Mouse (Mus musculus): ENCODE results near the gene Usp34.
"Not testable (repeated sequence)": the region's sequence is repeated elsewhere in the genome, so short reads cannot be mapped to it uniquely, and the experiment has no call there.

Gene Usp34

DNA sequence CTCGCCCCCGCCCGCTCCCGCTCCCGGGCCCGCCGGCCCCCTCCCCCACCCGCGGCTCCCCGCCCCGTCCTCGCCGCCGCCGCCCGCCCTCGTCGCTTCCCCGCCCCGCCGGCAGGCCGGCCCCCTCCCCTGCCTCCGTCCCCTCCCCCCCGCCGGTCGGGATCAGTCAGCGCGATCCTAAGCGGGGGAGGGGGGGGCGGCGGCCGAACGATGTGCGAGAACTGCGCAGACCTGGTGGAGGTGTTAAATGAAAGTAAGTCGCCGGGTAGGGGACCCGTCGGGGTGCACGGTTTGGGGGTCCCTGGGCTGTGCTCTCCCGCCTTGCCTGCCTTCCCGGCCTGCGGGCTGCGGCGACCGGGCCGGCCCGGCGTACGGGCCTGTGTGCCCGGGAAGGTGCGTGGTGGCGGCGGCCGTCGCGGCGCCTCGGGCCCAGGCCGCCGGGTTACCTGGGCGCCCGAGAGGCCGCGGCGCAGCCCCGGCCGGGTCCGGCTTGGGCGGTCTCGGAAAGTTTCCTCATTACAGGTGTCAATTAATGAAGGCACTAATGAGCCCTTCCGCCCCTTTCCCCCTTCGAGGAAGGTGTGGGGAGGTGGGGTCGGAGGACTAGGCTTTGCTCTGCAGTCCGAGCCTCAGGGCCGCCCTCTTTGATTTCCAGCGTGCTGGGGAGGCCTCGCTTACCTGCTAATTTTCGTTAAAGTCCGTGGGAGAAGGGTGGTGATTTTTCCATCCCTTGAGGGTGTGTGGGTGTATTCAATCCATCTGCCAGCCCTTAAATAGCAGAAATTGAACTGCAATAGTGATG, at the start of gene Usp34:
TSS of gene Usp34 (plus strand) at position 132 of the 802 bp plus-strand sequence.
- peak; percentile 60 to 62 for DNase-seq (ENCODE audit: low spot score in 2 of 2)

DNA sequence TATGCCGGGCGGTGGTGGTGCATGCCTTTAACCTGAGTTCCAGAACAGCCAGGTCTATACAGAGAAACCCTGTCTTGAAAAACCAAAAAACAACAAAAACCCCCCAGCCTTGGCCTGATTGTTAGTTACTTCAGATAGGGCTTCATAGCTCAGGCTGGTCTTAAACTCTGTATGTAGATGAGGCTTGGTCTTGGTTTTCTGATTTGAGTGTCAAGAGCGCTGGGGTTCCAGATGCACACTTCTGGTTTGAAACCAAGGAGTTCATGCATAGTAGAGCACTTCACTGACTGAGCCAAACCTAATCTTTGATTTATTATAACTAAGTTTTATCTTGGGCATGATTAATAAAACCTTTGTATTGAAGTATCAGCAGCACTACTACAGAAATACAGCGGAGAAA, 47.6 kb upstream of the Usp34 start:
- no peak for DNase-seq (ENCODE audit: low spot score in 2 of 2)

GRCm38 (mm10) chr11:23259481-23259880, 47.2 kb upstream of the Usp34 start:
- DNase-seq (ENCODE audit: low spot score in 2 of 2), result no peak

DNA sequence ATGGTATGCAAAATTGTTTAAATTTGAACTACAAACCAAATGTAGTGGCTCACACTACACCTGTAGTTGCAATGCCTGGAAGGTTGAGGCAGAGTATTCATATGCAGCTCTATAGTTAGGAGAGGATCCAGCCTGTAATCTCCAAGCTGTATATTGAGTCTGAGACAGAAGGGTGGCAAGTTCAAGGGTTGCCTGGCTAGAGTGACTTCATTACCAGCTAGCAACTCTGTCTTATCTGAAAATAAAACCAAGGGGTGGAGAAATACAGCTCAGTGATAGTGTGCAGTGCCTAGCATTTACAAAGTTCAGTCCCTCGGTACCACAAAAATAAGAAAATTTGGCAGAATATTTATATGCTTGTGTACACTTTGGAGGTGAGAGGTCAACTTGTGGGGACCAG, 46.5 kb upstream of the Usp34 start:
- no peak for DNase-seq (ENCODE audit: low spot score in 2 of 2)

- DNase-seq (ENCODE audit: low spot score in 2 of 2), result no peak
These were observed 45.2 kb upstream of the Usp34 start for GRCm38 (mm10) chr11:23261490-23261889.

- DNase-seq (ENCODE audit: low spot score in 2 of 2), result no peak
These were observed 41.7 kb upstream of the Usp34 start for GRCm38 (mm10) chr11:23264949-23265348.

DNA sequence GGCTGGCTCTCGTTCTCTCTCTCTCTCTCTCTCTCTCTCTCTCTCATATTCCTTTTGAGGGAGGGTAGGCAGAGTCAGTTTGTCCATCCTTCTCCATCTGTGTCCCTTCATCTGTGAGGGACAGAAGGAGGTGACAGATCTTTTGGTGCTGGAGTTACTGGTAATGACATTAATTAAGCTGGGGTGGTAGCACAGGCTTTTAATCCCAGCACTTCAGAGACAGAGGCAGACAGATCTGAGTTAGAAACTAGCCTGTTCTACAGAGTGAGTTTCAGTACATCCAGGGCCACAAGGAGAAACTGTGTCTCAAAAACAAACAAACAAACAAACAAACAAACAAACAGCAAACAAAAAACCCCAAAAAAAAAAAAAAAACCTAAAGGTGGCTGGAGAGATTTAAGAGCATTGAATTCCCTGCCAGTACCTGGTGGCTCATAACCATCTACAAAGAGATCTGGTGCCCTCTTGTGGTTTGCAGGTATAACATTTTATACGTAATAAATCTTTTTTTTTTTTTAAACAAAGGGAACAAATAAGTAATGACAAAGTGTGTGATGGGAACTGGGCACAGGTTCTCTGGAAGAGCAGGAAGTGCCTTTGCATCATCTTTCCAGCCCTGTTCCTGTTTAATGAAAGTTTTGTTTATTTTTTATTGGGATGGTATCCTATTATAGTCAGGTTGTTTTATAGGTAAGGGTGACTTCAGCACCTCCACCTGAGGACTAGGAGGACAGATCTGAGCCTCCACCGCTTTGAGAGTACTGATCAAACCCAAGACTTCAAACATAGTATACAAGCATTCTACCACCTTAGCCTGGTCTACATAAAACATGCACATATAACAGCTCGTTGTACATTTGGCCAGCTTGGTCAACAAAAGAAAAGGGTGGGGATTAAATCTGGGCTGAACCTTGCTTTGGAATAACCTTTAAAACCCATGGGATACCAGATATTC, 34.6 kb upstream of the Usp34 start:
- DNase-seq (ENCODE audit: low spot score in 2 of 2), result peak in 1 of 2 experiments; percentile 23

DNA sequence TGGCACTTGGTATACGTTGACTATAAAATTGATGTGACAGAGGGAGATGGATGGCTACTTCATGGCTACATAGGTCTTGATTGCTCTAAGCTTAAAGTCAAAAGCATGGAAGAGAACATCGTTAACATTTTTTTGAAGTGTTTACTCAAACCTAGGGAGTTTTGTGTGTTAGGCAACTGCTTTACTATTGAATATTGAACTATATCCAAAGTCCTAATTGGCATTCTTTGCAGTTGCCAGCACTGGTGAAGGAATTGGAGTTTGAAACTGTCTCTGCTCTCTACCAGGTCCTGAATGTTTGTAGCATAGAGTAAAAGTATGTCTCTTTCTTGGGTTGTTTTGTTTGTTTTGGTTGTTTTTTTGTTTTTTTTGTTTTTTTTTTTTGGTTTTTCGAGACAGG, 30.9 kb upstream of the Usp34 start:
- no peak for DNase-seq (ENCODE audit: low spot score in 2 of 2)

DNA sequence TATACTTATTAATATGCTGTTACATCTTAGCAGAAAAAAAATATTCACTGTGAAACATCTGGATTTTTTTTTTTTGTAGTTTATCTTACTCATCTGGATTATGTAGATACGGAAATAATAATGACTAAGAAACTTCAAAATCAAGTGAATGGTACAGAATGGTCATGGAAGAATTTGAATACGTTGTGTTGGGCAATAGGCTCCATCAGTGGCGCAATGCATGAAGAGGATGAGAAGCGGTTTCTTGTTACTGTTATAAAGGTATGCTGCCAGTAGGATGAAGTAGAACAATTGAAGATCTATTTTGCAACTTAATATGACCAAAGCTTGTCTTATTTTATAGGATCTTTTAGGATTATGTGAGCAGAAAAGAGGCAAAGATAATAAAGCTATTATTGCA, 22.2 kb upstream of the Usp34 start:
- DNase-seq (ENCODE audit: low spot score in 2 of 2), result no peak

- not testable (repeated sequence) for DNase-seq (ENCODE audit: low spot score in 2 of 2)
These were observed 17.8 kb upstream of the Usp34 start for GRCm38 (mm10) chr11:23288866-23289265.

DNA sequence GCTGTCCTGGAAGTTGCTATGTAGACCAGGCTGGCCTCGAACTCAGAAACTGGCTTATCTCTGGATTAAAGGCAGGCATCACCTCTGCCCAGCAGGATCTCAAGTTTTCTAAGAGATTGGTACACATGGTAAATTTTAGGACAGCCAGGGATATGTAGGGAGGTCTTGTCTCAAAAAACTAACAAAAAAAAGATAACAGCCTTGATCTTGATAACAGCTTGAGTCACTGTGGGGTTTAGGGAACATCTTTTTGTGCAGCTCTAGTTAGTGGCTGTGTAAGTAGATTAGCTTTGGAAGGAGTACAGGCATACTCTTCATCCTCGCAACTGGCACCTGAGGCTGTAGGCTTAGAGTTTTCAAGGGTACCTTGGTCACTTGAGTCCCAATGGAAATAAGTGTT, 9.3 kb upstream of the Usp34 start:
- no peak for DNase-seq (ENCODE audit: low spot score in 2 of 2)

GRCm38 (mm10) chr11:23298301-23298700, 8.4 kb upstream of the Usp34 start:
- no peak for DNase-seq (ENCODE audit: low spot score in 2 of 2)

DNA sequence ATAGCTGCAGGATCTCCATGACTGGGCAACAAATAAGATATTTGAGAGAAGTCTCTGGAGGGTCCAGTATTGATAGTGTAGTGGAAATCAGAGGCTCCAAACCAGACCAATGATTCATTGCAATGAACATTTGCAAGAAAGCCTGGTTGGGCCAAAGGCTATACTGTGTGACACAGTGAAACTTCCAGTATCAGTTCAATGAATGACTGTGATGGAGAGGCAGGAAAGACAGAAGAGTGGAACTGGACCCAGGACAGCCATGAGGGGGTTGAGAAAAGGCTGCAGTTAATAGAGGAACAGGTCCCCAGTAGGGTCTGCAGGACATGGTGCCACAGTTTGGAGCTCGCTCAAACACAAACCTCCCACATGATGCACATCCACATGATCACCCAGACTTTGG, 6.8 kb upstream of the Usp34 start:
- no peak for DNase-seq (ENCODE audit: low spot score in 2 of 2)

DNA sequence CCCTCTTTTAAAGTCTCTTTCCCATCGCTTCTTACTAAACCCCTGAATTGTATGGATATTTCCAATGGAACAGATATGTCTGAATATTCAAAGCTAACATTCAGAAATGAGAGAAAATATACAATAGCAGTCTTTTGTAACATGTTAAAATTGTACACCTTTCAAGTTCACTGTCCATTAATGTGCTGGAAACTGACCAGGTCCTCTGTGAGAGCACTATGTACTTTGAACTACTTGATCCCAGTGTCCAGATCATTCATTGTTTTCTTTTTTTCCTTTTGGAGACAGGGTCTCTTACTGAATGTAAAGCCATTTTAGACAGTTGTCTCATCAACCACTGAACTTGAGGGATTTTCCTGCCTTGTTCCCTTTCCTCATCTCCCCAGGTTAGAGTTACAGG, 3.6 kb upstream of the Usp34 start:
- DNase-seq (ENCODE audit: low spot score in 2 of 2), result no peak

DNA sequence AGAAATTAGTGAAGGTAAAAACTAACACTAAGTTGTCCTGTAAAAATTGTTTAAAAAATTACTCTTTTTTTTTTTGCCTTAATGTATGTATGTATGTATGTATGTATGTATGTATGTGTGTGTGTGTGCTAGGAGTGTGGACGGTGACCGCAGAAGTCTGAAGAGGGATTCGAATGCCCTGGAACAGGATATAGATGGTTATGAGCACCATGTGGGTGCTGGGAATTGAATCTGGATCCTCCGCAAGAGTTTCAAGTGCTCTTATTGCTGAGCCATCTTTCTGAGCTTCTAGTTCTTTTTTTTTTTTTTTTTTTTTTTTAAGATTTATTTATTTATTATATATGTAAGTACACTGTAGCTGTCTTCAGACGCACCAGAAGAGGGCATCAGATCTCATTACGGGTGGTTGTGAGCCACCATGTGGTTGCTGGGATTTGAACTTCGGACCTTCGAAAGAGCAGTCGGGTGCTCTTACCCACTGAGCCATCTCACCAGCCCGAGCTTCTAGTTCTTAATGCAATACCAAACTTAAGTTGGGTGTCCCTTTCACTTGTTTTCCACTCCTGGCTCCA, 1.5 kb upstream of the Usp34 start:
- DNase-seq (ENCODE audit: low spot score in 2 of 2), result not testable (repeated sequence)

DNA sequence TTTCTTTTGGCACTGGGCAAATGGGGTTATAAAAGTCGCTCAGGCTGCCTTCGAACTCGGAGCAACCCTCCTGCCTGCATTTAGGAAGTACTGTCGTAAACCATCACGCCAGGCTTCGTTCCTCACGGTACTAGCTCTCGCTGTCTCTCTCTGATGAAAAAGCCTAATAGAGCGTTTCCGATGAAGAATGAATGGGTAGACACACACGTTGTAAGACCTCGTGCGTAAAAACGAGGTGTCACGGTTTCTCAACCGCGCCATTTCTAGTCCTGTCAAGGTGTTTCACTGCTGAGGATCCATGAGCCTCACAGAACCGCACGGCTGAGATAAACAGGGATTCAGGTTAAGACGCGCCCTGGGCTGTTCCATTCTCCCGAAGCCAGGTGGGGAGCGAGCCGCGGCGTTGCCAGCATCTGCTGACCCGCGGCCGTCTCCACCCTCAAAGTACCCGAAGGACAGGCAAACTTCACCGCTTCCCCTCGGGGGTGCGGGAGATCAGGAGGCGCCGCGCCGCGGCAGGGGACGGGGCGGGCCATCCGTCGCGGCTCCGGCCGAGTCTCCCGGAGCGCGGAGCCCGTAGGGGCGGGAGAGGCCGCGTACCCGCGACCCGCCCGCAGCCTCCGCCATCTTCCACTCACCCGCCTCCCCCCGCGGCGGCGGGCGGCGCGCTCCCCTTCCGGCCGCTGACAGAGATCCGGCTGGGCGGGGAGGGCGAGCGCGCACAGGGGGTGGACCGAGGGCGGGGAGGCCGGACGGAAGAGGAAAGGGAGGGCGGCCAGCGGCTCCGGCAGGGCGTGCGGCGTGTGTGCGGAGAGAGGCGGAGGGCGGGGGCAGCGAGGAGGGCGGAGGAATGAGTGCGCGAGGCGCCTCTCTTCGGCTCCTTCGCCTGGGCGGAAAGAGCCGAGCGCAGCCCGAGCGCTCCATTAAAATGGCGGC, 754 bp upstream of the Usp34 start:
- peak; percentile 94 to 96 for DNase-seq (ENCODE audit: low spot score in 2 of 2)

- no peak for DNase-seq (ENCODE audit: low spot score in 2 of 2)
These were observed 848 bp downstream of the Usp34 start for GRCm38 (mm10) chr11:23307566-23307920.

DNA sequence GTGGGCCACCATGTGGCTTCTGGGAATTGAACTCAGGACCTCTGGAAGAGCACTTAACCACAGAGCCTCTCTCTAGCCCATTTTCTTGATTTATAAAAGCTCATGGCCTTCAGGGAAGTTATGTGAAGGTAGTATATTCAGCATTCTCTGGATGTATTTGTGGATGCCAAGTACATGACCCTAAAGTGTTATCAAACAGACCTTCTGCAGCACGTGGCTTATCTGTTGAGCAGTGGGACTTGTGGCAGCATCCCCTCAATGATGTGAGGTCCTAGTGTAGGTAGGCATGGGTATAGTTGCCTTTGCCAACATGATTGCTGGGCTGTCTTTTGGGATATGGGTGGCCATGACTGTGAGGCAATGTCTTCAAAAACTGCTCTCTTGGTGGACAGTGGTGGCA, 6.8 kb downstream of the Usp34 start:
- DNase-seq (ENCODE audit: low spot score in 2 of 2), result no peak

- DNase-seq (ENCODE audit: low spot score in 2 of 2), result no peak
These were observed 22.7 kb downstream of the Usp34 start for GRCm38 (mm10) chr11:23329413-23329812.

GRCm38 (mm10) chr11:23332136-23332535, 25.4 kb downstream of the Usp34 start:
- no peak for DNase-seq (ENCODE audit: low spot score in 2 of 2)

DNA sequence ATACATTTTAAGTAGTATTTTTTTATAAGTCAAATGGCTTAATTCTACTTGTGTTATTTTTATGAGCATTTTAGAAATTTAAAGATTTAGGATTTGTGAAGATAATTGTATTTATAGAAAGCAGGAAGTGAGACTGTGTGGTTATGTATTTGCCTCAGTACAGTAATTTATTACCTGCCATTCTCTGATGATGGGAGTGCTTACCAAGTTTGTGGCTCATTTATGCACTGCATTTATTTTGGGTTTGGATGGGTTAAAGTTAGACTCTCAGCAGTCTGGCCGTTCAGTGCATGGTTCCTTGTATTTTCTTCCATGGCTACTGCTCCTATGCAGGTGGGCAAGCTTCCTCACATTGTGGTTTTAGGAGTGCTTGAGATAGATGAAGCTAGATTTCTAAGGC, 28.5 kb downstream of the Usp34 start:
- no peak for DNase-seq (ENCODE audit: low spot score in 2 of 2)

All from heart, adult 9 months (tissue).